In genomic region chr10:127350594-127351284, GRCm38 (mm10) we compare ENCODE assay signal across 9 mouse cellular contexts. TPM values are rescaled to one million over a fixed set of nuclear protein-coding genes. Genes with fewer than 3 reads are reported as not detected.
DNase-seq lines count a peak whose midpoint lies in the region; ATAC-seq and TF ChIP-seq lines count a peak whose summit lies in the region.
"Had no signal": no experiment of that assay in that cellular context is flagged by ENCODE, and none has a peak within 500 bp of the region (broad histone marks: within the 10 kb centered on the region; RNA-seq: fewer than 3 reads in every experiment).

No protein-coding gene starts in this region.

- peak overlapping the region; percentile 71 for H3K9ac ChIP-seq in embryonic facial prominence, embryonic 13.5 days
- peak overlapping the region; percentile 21; the same call in 1 of the 2 replicates for H3K9ac ChIP-seq in heart, postnatal 0 days (replicated peaks; ENCODE audit: low read depth, low read length)
- H3K9ac ChIP-seq in lung, embryonic 14.5 days: 0 out of 2 replicates have a peak overlapping the region, but pooled peaks have one; percentile 34

- peak; percentile 91 for TF ChIP-seq CTCF in heart, postnatal 0 days (IDR thresholded peaks at IDR 0.05; ENCODE audit: low read depth)
- TF ChIP-seq CTCF in lung, embryonic 14.5 days (IDR thresholded peaks at IDR 0.05; ENCODE audit: low read depth): peak; percentile 92

- no peaks in the 10 kb centered on the region for H3K36me3 ChIP-seq in embryonic facial prominence, embryonic 13.5 days
- no peaks in the 10 kb centered on the region for H3K36me3 ChIP-seq in heart, postnatal 0 days (replicated peaks; ENCODE audit: control insufficient read depth, insufficient read depth, low read length)
- no peaks in the 10 kb centered on the region for H3K36me3 ChIP-seq in lung, embryonic 14.5 days (ENCODE audit: insufficient read depth)

- H3K27me3 ChIP-seq in embryonic facial prominence, embryonic 13.5 days: 0 out of 2 replicates have a peak, but pooled peaks cover 4% of the 10 kb centered on the region
- no peaks in the 10 kb centered on the region for H3K27me3 ChIP-seq in heart, postnatal 0 days (ENCODE audit: control insufficient read depth, insufficient read depth, low read length)
- H3K27me3 ChIP-seq in lung, embryonic 14.5 days (ENCODE audit: insufficient read depth, low read length): no peaks in the 10 kb centered on the region

- peak; percentile 35; the same call in 1 of the 2 replicates for ATAC-seq in embryonic facial prominence, embryonic 13.5 days (ENCODE audit: insufficient number of reproducible peaks, insufficient read depth, low FRiP score, low TSS enrichment, low read depth)
- ATAC-seq in heart, postnatal 0 days (ENCODE audit: insufficient read depth, low read depth): peak; percentile 58; the same call in 1 of the 2 replicates
- peak; percentile 82 for ATAC-seq in lung, embryonic 14.5 days (ENCODE audit: insufficient read depth)
- peak; percentile 85 for ATAC-seq in neutrophil, adult 5-6 weeks (ENCODE audit: extremely low read depth, insufficient number of reproducible peaks, low FRiP score, poor library complexity, severe bottlenecking)

- WGBS in embryonic facial prominence, embryonic 13.5 days: 11% methylated on average over 24 of the region's 24 CpGs
- WGBS in heart, postnatal 0 days: 12% methylated on average over 24 of the region's 24 CpGs
- 8% methylated on average over 24 of the region's 24 CpGs for WGBS in lung, embryonic 14.5 days

- H3K4me2 ChIP-seq in embryonic facial prominence, embryonic 13.5 days: peak overlapping the region; percentile 62
- peak overlapping the region; percentile 48 for H3K4me2 ChIP-seq in heart, postnatal 0 days (ENCODE audit: low read depth, low read length)
- peak overlapping the region; percentile 55 for H3K4me2 ChIP-seq in lung, embryonic 14.5 days

- peaks cover 10% of the 10 kb centered on the region; the same call in 1 of the 2 replicates for H3K4me1 ChIP-seq in embryonic facial prominence, embryonic 13.5 days
- 0 out of 2 replicates have a peak, but pooled peaks cover 7% of the 10 kb centered on the region for H3K4me1 ChIP-seq in heart, postnatal 0 days (ENCODE audit: control insufficient read depth, insufficient read depth)
- no peaks in the 10 kb centered on the region for H3K4me1 ChIP-seq in lung, embryonic 14.5 days (ENCODE audit: insufficient read depth)

- H3K27ac ChIP-seq in embryonic facial prominence, embryonic 13.5 days: no peak overlapping the region
- H3K27ac ChIP-seq in heart, postnatal 0 days (ENCODE audit: low read depth): no peak overlapping the region
- no peak overlapping the region for H3K27ac ChIP-seq in lung, embryonic 14.5 days (ENCODE audit: low read depth)

- H3K4me3 ChIP-seq in embryonic facial prominence, embryonic 13.5 days: peak overlapping the region; percentile 35
- peak overlapping the region; percentile 10; the same call in 1 of the 2 replicates for H3K4me3 ChIP-seq in heart, postnatal 0 days (ENCODE audit: low read depth, low read length)
- H3K4me3 ChIP-seq in lung, embryonic 14.5 days (ENCODE audit: low read depth, low read length): peak overlapping the region; percentile 17; the same call in 1 of the 2 replicates

- peak; percentile 64 to 76 for DNase-seq in CD8-positive naive resting alpha-beta T cell, adult 2 months (ENCODE audit: low read depth in 2 of 2, low spot score in 2 of 2)
- peak; percentile 80 for DNase-seq in adrenal gland, postnatal 10 days
- peak; percentile 44 for DNase-seq in heart, postnatal 0 days (ENCODE audit: low spot score)
- DNase-seq in kidney, postnatal 36 days: peak; percentile 78 to 89
- DNase-seq in lung, embryonic 14.5 days: peak; percentile 89
- DNase-seq in thymus, postnatal 14 days: peak; percentile 83

- H3K9me3 ChIP-seq in embryonic facial prominence, embryonic 13.5 days: no peaks in the 10 kb centered on the region
- no peaks in the 10 kb centered on the region for H3K9me3 ChIP-seq in heart, postnatal 0 days (replicated peaks; ENCODE audit: control insufficient read depth, low read length)
- H3K9me3 ChIP-seq in lung, embryonic 14.5 days (ENCODE audit: low read depth, low read length): no peaks in the 10 kb centered on the region

- TF ChIP-seq EP300 in heart, postnatal 0 days (IDR thresholded peaks at IDR 0.05; ENCODE audit: low read depth): no peak

RNA-seq across cellular contexts. Expression of gene Inhbe, which starts 3.5 kb away (rescaled TPM):
- total RNA-seq in adrenal gland, postnatal 10 days (2021): 1 to 10 TPM; 1.2 to 6.6 TPM
- polyA plus RNA-seq in embryonic facial prominence, embryonic 13.5 days (2015; fragmentation: Nextera tagmentation; extraction: Ambion mirVana): 0.07 TPM in 1 of 2 replicates, not detected in the other
- total RNA-seq in heart, postnatal 0 days (2014; rRNA removed; ENCODE audit: low replicate concordance): not detected in 2 replicates
- not detected in 2 replicates for polyA plus RNA-seq in heart, postnatal 0 days (2015; fragmentation: Nextera tagmentation; extraction: Ambion mirVana)
- polyA plus RNA-seq in lung, embryonic 14.5 days (2014; fragmentation: Nextera tagmentation; extraction: Ambion mirVana): 0.04 TPM in 1 of 2 replicates, not detected in the other
- total RNA-seq in neutrophil, adult 5-6 weeks (2017): 0.12 TPM in 1 of 2 replicates, not detected in the other
- total RNA-seq: layer of hippocampus, postnatal 36 days had no signal

RNA-seq across cellular contexts. Expression of gene Gli1, which starts 9.0 kb away (rescaled TPM):
- total RNA-seq in adrenal gland, postnatal 10 days (2021): 1 to 10 TPM; 5.2 to 5.6 TPM
- polyA plus RNA-seq in embryonic facial prominence, embryonic 13.5 days (2015; fragmentation: Nextera tagmentation; extraction: Ambion mirVana): 17.5 and 19.8 TPM in 2 replicates
- total RNA-seq in heart, postnatal 0 days (2014; rRNA removed; ENCODE audit: low replicate concordance): 1.1 TPM in 1 of 2 replicates, not detected in the other
- 0.51 and 0.59 TPM in 2 replicates for polyA plus RNA-seq in heart, postnatal 0 days (2015; fragmentation: Nextera tagmentation; extraction: Ambion mirVana)
- polyA plus RNA-seq in lung, embryonic 14.5 days (2014; fragmentation: Nextera tagmentation; extraction: Ambion mirVana): 14.7 and 16.9 TPM in 2 replicates
- total RNA-seq in neutrophil, adult 5-6 weeks (2017): not detected in 2 replicates

RNA-seq across cellular contexts. Expression of gene Inhbc, which starts 19.5 kb away (rescaled TPM):
- 10 to 100 TPM; 10.9 to 22.9 TPM for total RNA-seq in adrenal gland, postnatal 10 days (2021)
- not detected in 2 replicates for polyA plus RNA-seq in embryonic facial prominence, embryonic 13.5 days (2015; fragmentation: Nextera tagmentation; extraction: Ambion mirVana)
- not detected in 2 replicates for total RNA-seq in heart, postnatal 0 days (2014; rRNA removed; ENCODE audit: low replicate concordance)
- polyA plus RNA-seq in heart, postnatal 0 days (2015; fragmentation: Nextera tagmentation; extraction: Ambion mirVana): not detected in 2 replicates
- not detected in 2 replicates for polyA plus RNA-seq in lung, embryonic 14.5 days (2014; fragmentation: Nextera tagmentation; extraction: Ambion mirVana)
- not detected in 2 replicates for total RNA-seq in neutrophil, adult 5-6 weeks (2017)
- total RNA-seq: layer of hippocampus, postnatal 36 days had no signal

RNA-seq across cellular contexts. Expression of gene Arhgap9, which starts 29.0 kb away (rescaled TPM):
- 1 to 10 TPM; 6.5 to 6.6 TPM for total RNA-seq in adrenal gland, postnatal 10 days (2021)
- 3.1 and 3.4 TPM in 2 replicates for polyA plus RNA-seq in embryonic facial prominence, embryonic 13.5 days (2015; fragmentation: Nextera tagmentation; extraction: Ambion mirVana)
- 0.73 and 0.97 TPM in 2 replicates for total RNA-seq in heart, postnatal 0 days (2014; rRNA removed; ENCODE audit: low replicate concordance)
- polyA plus RNA-seq in heart, postnatal 0 days (2015; fragmentation: Nextera tagmentation; extraction: Ambion mirVana): 1.4 and 1.8 TPM in 2 replicates
- polyA plus RNA-seq in lung, embryonic 14.5 days (2014; fragmentation: Nextera tagmentation; extraction: Ambion mirVana): 3.2 and 4.2 TPM in 2 replicates
- total RNA-seq in neutrophil, adult 5-6 weeks (2017): 146 and 150 TPM in 2 replicates

RNA-seq across cellular contexts. Expression of gene R3hdm2, which starts 29.4 kb away (rescaled TPM):
- total RNA-seq in adrenal gland, postnatal 10 days (2021): 100 to 1,000 TPM; 119 to 123 TPM
- polyA plus RNA-seq in embryonic facial prominence, embryonic 13.5 days (2015; fragmentation: Nextera tagmentation; extraction: Ambion mirVana): 57.7 and 58.8 TPM in 2 replicates
- 35.4 and 42.8 TPM in 2 replicates for total RNA-seq in heart, postnatal 0 days (2014; rRNA removed; ENCODE audit: low replicate concordance)
- 31.5 and 32.1 TPM in 2 replicates for polyA plus RNA-seq in heart, postnatal 0 days (2015; fragmentation: Nextera tagmentation; extraction: Ambion mirVana)
- 31.9 and 33.8 TPM in 2 replicates for polyA plus RNA-seq in lung, embryonic 14.5 days (2014; fragmentation: Nextera tagmentation; extraction: Ambion mirVana)
- 51.8 and 67.4 TPM in 2 replicates for total RNA-seq in neutrophil, adult 5-6 weeks (2017)

Comparison
In these comparisons a context has a peak if more than half of its experiments do, and no peak if none do; other contexts are left out.
1. ATAC-seq: peak in every context shown above with its lines; median percentile 85 in neutrophil, adult 5-6 weeks; 82 in lung, embryonic 14.5 days; 58 in heart, postnatal 0 days; 35 in embryonic facial prominence, embryonic 13.5 days.
2. H3K9ac ChIP-seq: peak in every context shown above with its lines; median percentile 71 in embryonic facial prominence, embryonic 13.5 days; 34 in lung, embryonic 14.5 days; 21 in heart, postnatal 0 days.
3. RNA of gene Inhbc, which starts 19.5 kb away (total RNA-seq): 10.9 to 22.9 TPM in adrenal gland, postnatal 10 days; not detected in heart, postnatal 0 days and not detected in neutrophil, adult 5-6 weeks; every median in the first group is over 10 times any median in the second.
4. Peak in every context shown above with its lines, with median percentiles within 50 percentile points of each other: DNase-seq, H3K4me2 ChIP-seq and H3K4me3 ChIP-seq.